Mouse (Mus musculus) CH12F3 (cell line): Measurements from ENCODE around the gene Zmiz1.

Experiments
- in situ Hi-C: fragments of 300-500 bp; cut with MboI; formaldehyde crosslinking; loops from 2 replicates; pipeline ENCODE4 v1.14.3; 2020; ENCODE audit warnings: low sequenced_read_pairs

Gene Zmiz1

DNA sequence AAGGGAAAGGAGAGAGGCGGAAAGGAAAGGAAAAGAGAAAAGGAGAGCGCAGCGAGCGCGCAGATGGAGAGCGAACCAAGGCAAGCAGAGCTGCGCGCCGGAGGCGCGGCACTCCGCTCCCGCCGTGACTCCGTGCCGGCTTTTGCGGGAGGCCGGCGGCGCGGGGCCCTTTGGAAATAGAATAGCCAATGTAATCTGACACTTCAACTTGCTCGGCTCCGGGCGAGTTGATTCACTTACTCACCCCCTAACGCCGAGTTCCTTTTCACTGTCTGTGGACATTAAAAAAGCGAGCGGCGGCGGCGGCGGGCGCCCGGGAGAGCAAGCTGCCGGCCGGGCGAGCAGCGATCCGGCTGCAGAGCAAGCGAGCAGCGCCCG is at the start of gene Zmiz1:
TSS of gene Zmiz1 (plus strand) at position 170 of the 378 bp plus-strand sequence.
- in situ Hi-C loops: loop anchor here (25.0 kb wide), 1 partner anchor 347 kb away; no protein-coding TSS in a partner anchor

DNA sequence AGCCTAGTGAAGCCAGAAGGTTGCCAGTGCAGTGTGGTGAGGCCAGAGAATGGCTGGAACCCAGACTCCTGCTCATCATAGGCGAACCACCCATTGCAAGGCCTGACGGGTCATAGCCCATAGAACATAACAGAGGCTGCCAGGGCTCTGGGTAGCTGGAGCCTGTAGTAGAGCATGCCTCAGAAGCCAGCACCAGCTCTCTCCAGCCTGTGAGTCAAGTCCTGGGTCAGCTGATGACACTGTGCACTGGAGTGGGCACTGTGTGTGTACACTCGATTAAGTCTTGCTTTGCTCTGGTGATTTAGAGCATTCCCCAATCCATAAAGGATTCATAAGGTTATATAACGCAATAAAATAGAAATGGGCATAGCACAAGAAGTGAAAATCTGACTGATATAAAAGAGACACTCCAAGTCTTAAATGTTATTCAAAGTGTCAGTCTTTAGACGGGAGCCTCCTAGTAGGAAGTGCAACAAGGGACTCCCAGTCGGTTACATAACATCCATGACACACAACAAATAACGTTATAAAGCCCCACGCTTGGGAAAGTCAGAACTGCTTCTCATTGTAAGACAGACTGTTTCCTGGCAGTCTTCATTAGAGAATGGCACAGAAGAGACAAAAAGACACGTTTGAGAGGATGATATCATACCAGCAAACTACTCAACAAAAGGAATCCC is 47.0 kb upstream of the Zmiz1 start:
- in situ Hi-C loops: no loop called here

DNA sequence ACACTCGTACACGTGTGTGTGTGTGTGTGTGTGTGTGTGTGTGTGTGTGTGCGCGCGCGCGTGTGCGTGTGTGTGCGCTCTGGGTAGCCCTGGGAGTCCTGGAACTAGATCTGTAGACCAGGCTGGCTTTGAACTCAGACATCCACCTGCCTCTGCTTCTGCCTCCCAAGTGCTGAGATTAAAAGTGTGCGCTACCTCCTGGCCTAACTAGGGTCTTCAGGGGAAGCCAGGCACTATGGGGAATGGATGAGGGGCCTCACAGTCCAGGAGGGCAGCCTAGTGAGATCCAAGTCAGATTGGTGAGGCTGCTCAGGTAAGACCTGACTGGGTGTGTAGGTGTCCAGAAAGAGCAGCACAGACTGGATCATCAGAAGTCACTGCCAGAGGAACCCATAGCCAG is 46.2 kb upstream of the Zmiz1 start:
- in situ Hi-C loops: no loop called here

DNA sequence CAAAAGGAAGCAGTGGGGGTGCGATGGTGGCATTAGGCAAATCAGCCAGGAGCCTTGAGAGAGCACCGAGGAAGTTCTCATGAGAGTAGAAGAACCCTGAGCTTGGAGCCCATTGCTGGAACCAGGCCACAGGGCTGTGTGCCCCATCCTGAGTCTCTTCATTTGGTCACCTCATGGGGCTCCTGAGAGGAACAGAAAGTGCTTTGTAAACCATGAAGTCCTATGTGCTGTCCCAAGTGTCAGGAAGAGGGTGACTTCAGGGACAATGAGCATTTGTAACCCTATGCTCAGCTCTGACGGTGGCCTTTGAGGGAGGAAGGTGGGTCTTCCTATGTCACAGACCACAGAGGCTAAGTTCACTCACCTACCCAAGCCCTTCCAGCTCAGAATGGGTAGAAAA is 45.5 kb upstream of the Zmiz1 start:
- in situ Hi-C loops: no loop called here

DNA sequence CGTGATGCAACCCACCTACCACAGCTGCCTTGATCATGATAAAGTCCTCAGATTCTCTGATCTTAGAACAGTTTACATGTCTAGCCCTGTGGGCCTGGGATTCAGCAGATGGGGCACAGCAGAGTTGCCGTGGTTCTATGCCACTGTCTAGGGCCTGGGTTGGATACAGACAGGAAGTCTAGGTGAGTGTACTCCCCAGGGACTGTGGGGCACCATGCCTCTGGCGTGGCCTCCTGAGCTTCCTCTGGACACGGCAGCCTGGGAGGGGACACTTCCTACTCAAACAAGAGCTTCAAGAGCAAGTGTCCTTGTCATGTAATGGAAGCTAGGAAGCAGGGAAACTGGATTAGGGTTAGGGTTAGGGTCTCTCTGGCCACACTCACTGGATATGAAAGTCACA is 44.9 kb upstream of the Zmiz1 start:
- in situ Hi-C loops: no loop called here

DNA sequence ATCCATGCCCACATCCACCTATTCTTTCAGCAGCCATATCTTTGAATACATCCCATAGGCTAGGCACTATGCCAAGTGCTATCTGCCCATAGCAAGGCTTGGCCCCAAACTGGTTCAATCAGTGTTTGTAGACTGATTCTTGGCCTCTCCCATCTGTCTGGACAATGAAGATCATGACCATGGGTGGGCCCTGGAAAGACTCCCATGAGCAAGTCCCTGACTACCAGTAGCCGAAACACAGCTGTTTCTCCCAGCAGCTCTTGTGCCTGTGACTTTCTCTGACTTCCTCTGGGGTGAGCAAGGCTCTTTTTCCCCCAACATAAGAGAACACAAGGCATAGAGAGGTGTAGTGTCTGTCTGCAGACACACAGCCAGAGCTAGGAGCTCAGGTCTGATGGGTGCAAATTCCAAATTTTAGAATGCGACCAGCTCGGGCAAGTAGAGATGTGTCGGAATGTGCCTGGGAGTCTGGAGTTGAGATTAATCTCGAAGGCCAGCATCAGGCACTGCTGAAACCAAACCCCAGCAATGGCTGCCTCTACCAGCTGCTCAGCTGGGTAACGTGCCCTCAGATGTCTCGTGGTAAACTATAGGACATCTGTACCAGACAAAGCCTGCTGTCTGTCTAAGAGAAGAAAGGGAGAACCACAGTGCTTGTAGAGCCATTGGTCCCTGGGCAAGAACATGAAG is 38.8 kb upstream of the Zmiz1 start:
- in situ Hi-C loops: no loop called here

DNA sequence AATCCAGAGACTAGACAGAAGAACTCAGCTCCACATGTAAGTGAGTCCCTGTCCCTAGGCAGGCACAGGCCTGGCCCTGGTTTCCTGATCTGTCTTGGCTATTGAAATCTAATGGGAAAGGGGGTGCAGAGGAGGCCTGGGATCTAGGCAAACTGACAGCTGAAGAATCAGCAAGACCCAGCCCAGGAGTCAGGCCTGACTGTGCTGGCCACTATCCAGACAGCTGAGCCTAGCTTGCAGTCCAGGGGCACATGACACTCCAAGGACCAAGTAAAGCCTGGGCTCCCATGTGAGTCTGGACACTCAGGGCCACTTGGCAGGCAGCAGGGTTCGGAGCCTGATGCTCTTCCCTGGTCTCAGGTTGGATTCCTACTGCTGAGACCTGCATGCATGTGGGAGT is 38.0 kb upstream of the Zmiz1 start:
- in situ Hi-C loops: no loop called here

DNA sequence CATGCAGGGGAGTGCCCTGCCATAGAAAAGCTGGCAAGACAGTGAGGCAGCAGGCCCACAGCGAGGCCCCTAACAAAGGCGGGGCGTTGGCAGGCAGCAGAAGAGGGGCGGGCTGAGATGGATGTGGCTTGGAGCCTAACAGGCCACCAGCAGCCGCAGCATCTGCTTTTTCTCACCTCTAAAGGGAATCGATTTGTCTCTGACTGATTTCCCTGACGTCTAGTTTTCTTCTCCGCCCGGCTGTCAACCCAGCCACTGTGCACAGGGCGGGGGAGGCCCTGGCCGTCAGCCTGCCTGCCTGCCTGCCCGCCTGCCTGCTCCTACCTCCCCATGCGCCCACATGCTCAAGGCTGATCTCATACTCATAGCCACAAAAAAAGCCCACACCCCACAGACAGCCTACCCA is 37.4 kb upstream of the Zmiz1 start:
- in situ Hi-C loops: no loop called here

DNA sequence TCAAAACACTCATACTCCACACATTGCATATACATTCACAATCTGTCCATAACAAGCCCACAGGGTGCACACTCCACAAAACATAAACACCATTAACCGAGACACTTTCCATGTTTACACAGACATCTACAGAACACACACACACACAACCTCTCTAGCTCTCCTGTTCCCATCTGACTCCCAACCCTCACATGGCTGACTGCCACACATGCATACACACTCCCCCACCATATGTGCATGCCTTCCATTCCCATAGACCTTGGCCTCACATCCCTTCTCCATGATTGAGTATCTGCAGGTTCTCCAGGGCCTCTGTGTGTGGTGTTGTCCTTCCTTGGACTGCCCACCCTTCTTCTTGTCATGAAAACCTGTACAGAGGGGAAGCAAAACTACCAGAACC is 36.0 kb upstream of the Zmiz1 start:
- in situ Hi-C loops: no loop called here

DNA sequence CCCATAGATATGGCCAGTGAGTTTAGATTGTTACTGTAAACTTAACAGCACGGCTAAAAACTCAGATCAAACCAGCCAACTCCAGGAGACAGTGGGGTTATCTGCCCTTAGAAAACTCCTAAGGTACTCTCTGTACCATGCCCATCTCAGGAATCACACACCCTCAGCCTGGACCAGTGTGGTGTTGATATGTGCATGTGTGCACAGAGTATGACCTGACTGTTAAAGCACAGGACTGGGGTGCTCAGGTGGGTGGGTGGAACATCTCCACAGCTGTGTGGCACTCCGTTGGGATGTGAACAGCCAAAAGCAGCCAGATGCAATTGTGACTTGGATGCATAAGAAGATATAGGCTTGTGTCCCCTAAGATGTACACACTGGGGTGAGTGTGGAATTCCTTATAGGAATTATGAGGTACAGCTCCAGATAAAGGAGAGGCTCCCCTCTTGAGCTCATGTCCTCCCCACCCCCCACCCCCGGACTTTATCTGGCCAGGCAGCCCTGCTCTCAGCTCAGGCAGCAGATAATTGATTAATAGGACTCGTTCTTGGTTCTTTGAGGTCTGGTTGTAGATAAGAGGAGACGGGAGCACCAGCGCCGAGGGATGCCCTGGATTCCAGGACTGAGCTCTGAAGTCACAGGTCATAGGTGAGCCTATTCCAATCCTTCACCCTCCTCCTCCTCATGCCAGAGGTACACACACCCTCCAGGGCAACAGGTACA is 35.1 kb upstream of the Zmiz1 start:
- in situ Hi-C loops: no loop called here

DNA sequence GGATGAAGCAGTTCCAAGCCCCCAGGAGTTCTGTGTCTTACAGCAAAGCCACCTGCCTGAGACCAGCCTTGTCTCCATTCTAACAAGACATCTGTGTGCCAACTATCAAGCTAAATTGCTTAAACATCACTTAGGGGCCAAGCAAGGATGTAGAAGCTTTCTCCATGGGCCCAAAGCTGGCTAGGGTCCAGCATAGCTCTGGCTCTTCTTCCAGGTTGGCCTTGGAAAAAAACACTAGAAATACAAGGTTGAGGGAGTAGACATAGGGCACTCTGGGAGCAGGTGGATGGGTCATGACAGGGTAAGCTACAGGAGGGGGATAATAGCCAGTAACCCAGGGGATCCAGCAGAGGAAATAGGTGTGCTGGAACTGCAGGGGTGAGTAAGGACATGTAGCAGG is 20.7 kb upstream of the Zmiz1 start:
- in situ Hi-C loops: no loop called here

DNA sequence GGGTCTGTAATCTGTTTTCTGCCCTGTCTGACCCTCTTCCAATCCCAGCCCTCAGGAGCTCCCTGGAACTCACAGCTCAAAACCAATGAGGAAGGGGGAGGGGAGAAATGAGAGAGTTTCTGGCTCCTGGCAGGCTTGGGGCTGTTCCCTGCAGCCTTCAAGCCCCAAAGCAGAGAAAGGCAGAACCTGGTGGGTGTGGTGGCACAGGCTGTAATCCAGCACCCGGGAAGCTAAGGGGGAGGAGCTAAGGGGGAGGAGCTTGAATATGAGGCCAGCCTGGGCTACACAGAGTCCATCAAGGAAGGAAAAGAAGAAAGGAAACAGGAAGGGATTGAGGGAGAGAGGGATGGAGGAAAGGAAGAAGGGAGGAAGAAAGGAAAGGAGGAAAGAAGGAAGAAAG is 18.9 kb upstream of the Zmiz1 start:
- in situ Hi-C loops: no loop called here

DNA sequence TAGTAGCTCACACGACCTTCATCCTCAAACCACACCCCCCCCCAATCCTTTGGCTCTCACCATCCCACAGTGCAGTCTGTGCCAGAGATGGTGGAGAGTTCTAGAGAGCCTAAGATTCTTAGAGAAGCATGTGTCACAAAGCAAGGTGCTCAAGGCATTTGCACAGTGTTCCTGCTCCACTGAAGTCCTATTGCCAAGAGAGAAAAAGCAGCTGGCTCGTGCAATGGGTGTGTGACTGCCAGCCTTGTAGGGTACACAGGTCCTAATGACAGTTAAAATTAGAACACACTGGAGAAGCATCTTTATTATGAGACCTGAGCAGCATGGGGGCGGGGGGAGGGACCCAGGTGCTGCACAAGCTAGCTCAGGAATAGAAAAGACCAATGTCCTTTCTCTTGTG is 18.2 kb upstream of the Zmiz1 start:
- in situ Hi-C loops: no loop called here

DNA sequence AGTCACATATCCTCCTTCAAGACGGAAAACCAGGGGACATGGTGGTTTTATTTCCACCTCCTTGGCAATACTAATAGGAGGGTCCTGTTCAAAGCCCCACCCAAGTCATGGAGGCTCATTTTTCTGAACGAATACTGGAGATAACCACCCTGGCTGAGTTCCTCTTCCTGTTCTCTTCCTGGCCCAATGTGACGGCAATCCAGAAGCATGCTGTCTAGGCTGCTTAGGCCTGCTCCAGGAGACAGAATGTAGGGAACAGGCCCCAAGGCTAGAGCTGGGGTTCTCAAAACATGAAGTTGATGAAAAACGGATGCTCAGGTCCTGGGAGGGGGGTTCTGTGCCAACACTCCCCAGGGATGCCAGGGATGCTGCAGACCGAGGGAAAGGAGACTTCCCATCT is 17.5 kb upstream of the Zmiz1 start:
- in situ Hi-C loops: no loop called here

DNA sequence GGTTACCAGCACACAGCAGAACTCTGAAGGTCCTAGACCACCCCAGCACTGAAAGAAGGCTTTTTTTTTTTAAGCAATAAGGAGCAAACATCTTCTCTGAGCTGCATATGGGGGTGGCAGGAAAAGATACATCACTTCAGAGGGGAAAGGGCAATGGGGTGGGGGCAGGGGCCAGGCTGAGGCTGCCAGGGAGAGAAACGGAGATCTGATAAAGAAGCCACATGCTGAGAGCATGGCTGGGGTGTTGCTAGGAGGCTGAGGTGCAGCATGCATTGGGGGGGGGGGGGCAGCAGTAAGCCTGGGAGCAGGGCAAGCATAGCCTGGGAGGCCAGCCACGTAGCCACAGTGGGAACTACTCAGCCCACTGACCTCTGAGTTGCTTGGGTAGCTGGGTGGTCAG is 16.3 kb upstream of the Zmiz1 start:
- in situ Hi-C loops: no loop called here

DNA sequence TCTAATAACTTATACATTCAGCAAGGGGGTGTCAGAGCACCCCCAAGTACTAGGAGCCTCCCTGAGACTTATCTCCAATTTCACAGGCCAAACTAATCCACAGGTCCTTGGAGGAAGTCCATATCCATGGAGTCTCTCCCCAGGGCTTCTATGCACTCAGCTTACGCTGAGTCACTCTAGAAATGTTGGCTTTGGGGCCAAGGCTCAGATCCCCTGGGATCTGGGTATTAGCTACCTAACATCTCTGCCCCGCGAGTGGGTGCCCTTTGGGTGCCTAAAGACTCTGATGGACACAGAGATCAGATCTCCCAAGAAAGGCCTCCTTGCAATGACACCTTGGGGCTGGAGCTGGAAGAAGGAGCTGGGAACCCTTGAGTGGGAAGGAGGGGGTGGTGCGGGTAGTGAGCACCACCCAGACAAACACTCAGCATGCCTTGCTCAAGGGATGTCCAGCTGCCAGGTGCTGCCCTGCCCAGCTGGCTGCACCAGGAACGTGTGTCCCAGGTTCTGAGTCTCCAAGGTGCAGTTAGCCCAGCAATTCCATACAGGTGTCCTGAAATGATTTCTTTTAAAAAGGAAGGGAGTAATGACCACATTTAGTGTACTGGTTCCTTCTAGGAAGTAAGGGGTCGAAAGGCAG is 11.7 kb upstream of the Zmiz1 start:
- in situ Hi-C loops: no loop called here

DNA sequence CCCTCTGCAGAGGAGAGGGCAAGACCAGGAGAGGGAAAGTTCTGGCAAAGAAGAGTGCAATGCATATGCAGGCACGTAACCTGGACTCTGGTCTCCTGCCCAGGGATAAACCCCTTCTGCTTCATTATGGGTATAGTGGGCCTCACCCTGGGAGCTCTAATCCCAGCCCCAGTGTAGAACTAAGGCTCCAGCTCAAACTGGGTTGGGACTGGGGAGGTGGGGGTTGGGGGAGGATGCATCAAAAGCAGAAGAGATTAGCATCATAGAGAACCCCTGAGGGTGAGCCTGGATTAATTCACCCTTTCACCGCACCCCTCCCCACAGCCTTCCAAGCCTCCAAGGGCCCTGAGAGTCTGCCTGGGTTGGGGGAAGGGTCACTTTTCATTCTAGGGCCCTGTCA is 10.5 kb upstream of the Zmiz1 start:
- in situ Hi-C loops: no loop called here

DNA sequence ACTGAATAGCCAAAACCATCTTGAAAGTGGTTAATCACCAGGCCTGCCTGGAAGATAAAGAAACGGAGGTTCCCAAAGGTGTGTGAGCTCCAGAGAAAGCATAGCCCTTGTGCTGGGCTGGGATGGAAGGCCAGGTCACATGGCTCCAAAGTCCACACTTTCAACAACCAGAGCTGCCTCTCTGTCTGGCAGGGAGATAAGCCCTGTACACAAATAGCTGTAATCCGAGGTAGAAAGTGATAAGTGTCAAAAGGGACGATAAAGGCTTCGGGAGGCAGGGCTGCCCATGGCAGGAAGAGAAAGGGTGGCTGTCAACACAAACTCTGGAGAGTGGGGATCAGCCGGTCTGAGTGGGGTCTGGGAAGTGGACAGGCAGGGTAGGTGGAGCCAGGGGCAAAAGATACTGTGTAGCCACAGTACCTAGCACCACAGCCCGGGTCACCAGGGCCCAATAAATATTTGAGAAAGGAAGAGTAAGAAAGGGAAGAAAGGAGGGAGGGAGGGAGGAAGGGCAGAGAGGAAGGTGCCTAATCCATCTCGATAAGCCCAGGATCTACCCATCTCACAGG is 7.8 kb upstream of the Zmiz1 start:
- in situ Hi-C loops: loop anchor here (25.0 kb wide), 1 partner anchor 339 kb away; no protein-coding TSS in a partner anchor

DNA sequence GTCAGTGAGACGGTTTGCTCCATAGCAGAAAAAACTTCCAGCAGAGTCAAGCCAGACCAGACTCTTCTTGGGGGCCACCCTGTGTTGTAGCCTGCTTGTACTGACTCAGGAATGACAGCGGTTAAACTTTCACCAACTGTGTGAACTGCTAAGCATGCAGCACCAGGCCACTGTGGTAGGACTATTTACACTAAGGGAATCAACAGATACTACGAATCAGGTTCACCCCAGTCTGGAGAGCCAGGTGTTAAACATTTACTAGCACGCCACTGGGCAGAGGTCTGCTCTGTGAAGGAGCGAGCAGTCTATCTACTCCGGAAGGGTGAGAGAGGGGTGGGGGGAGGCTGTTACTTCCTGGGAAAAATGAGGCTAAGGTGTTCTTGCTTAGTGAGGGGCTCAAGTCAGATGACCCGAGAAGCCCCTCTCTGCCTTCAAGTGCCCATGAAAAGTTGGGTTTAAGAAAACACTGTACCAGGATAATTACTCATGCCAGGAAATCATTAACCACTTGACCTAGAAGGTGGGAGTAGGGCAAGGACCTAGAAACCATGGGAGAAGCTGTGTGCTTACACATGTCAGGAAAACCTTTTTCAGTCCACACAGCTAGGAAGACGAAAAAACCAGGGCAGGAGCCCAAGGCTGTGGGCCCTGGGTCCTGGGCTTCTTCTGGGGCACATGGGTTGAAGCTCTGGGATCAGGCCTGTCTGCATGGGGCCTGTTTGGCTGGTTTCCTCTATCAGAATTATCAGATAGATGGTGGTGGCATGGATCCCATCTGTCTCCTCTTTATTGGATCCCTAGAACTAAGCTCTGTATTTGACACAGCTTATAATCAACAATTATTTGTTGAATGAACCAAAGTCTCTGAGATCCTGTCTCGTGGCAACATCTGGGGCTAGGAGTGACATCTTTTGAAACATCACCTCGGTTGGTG is 7.0 kb upstream of the Zmiz1 start:
- in situ Hi-C loops: loop anchor here (25.0 kb wide), 1 partner anchor 340 kb away; no protein-coding TSS in a partner anchor

DNA sequence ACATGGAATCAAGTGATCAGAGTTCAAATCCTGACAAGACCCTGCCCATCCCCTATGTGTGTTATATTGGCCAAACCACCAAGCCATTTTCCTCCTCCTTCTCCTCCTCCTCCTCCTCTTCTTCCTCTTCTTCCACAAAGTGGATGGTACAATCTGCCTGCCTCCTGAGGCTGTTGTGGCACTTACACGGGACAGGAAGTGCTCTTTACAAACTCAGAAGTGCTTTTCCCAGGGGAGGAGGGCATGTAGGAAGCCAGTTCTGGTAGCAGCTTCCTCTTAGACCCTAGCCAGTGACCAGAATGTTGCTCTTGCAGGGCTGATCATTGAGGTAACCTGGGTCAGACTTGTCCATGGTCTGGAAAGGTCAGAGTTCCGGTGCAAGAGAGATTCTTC is 6.4 kb upstream of the Zmiz1 start:
- in situ Hi-C loops: loop anchor here (25.0 kb wide), 1 partner anchor 340 kb away; no protein-coding TSS in a partner anchor
